Mouse (Mus musculus): Measurements from ENCODE around the gene Arap1.

DNA sequence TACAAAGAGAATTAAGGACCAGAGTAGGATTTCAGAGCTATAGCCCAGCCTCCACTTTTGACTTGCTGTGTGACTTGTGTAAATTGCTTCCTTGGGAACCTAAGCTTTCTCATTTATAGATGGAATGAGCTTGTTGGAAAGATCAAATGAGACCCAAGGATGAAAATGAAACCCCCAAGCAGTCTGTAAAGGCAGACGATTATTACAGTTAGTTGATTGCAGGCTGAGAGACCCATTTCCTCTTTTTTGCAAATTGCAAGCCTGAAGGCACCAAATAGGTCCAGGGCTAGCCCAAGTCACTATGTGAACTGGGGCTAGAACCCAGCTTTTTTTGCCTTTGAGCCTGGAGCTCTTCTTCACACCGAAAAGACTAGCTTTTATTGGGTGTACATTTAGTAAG, 36.8 kb upstream of the Arap1 start:
- TF ChIP-seq CTCF (IDR thresholded peaks at IDR 0.05; ENCODE audit: extremely low read depth, insufficient read depth, low read length) (no peak), POLR2A (IDR thresholded peaks at IDR 0.05; ENCODE audit: extremely low read depth, insufficient read depth, low read length) (no peak)
